Mouse (Mus musculus): ENCODE results near the gene S100a6. TPM values are rescaled to one million over a fixed set of nuclear protein-coding genes. Genes with fewer than 3 reads are reported as not detected.

The S100a6 gene
- polyA plus RNA-seq, 1 experiment = 95.8 TPM

- 0 out of 2 replicates have a peak, but pooled peaks cover 3% of the 10 kb centered on the region for H3K4me1 ChIP-seq (ENCODE audit: control insufficient read depth, insufficient read depth, low read length)
- H3K4me3 ChIP-seq (ENCODE audit: insufficient read depth, low read depth, low read length) = no peak overlapping the region
- H3K27me3 ChIP-seq (replicated peaks; ENCODE audit: control insufficient read depth, insufficient read depth, low read length) = no peaks in the 10 kb centered on the region
- H3K27ac ChIP-seq (ENCODE audit: insufficient read depth, low read depth, low read length) = no peak overlapping the region
- H3K36me3 ChIP-seq (ENCODE audit: control insufficient read depth, insufficient read depth, low read length) = no peaks in the 10 kb centered on the region
- no peak for DNase-seq
- TF ChIP-seq CTCF (conservative IDR thresholded peaks at IDR 0.05; ENCODE audit: insufficient read depth, insufficient read length, low read depth, low read length) = no peak
- no peak for TF ChIP-seq POLR2A (IDR thresholded peaks at IDR 0.05; ENCODE audit: low read depth, low read length)
- WGBS = 84% methylated on average over 6 of the region's 6 CpGs
Observed at GRCm38 (mm10) chr3:90600036-90600435, 12.6 kb upstream of the S100a6 start.

- Histone ChIP-seq H3K36me3 (ENCODE audit: control insufficient read depth, insufficient read depth, low read length) (no peaks in the 10 kb centered on the region), H3K27me3 (replicated peaks; ENCODE audit: control insufficient read depth, insufficient read depth, low read length) (no peaks in the 10 kb centered on the region), H3K4me1 (ENCODE audit: control insufficient read depth, insufficient read depth, low read length) (0 out of 2 replicates have a peak, but pooled peaks cover 3% of the 10 kb centered on the region), H3K4me3 (ENCODE audit: insufficient read depth, low read depth, low read length) (no peak overlapping the region), H3K27ac (ENCODE audit: insufficient read depth, low read depth, low read length) (no peak overlapping the region)
- 76% methylated on average over 8 of the region's 8 CpGs for WGBS
- DNase-seq = no peak
- TF ChIP-seq CTCF (conservative IDR thresholded peaks at IDR 0.05; ENCODE audit: insufficient read depth, insufficient read length, low read depth, low read length) = no peak
- no peak for TF ChIP-seq POLR2A (IDR thresholded peaks at IDR 0.05; ENCODE audit: low read depth, low read length)
Observed at GRCm38 (mm10) chr3:90600458-90601195, 12.1 kb upstream of the S100a6 start.

- no peak for DNase-seq
- no peaks in the 10 kb centered on the region for H3K27me3 ChIP-seq (replicated peaks; ENCODE audit: control insufficient read depth, insufficient read depth, low read length)
- H3K4me3 ChIP-seq (ENCODE audit: insufficient read depth, low read depth, low read length) = no peak within 1 kb of the TSS
- H3K36me3 ChIP-seq (ENCODE audit: control insufficient read depth, insufficient read depth, low read length) = no peaks in the 10 kb centered on the region
- H3K4me1 ChIP-seq (ENCODE audit: control insufficient read depth, insufficient read depth, low read length) = 0 out of 2 replicates have a peak, but pooled peaks cover 3% of the 10 kb centered on the region
- TF ChIP-seq CTCF (conservative IDR thresholded peaks at IDR 0.05; ENCODE audit: insufficient read depth, insufficient read length, low read depth, low read length) (no peak), POLR2A (IDR thresholded peaks at IDR 0.05; ENCODE audit: low read depth, low read length) (no peak)
- H3K27ac ChIP-seq (ENCODE audit: insufficient read depth, low read depth, low read length) = no peak within 1 kb of the TSS
- WGBS = 82% methylated on average over 11 of the region's 11 CpGs
Observed at GRCm38 (mm10) chr3:90601486-90602110, 11.1 kb upstream of the S100a6 start, which contains the start of gene Gm42674. TSS of gene Gm42674 (plus strand) at chr3:90601904.

- Histone ChIP-seq H3K27me3 (replicated peaks; ENCODE audit: control insufficient read depth, insufficient read depth, low read length) (no peaks in the 10 kb centered on the region), H3K4me3 (ENCODE audit: insufficient read depth, low read depth, low read length) (no peak within 1 kb of the TSS), H3K27ac (ENCODE audit: insufficient read depth, low read depth, low read length) (0 out of 2 replicates have a peak within 1 kb of the TSS, but pooled peaks have one; percentile 33), H3K36me3 (ENCODE audit: control insufficient read depth, insufficient read depth, low read length) (no peaks in the 10 kb centered on the region), H3K4me1 (ENCODE audit: control insufficient read depth, insufficient read depth, low read length) (0 out of 2 replicates have a peak, but pooled peaks cover 3% of the 10 kb centered on the region)
- no peak for DNase-seq
- TF ChIP-seq POLR2A (IDR thresholded peaks at IDR 0.05; ENCODE audit: low read depth, low read length) (no peak), CTCF (conservative IDR thresholded peaks at IDR 0.05; ENCODE audit: insufficient read depth, insufficient read length, low read depth, low read length) (no peak)
- WGBS = 57% methylated on average over 3 of the region's 3 CpGs
Observed at GRCm38 (mm10) chr3:90603623-90604022, 9.1 kb upstream of the S100a6 start, which contains the start of gene S100a4. TSS of gene S100a4 (plus strand) at chr3:90603771.

GRCm38 (mm10) chr3:90604416-90604815 lies 8.3 kb upstream of the S100a6 start:
- 0 out of 2 replicates have a peak, but pooled peaks cover 3% of the 10 kb centered on the region for H3K4me1 ChIP-seq (ENCODE audit: control insufficient read depth, insufficient read depth, low read length)
- no peaks in the 10 kb centered on the region for H3K36me3 ChIP-seq (ENCODE audit: control insufficient read depth, insufficient read depth, low read length)
- DNase-seq = peak; percentile 77
- no peaks in the 10 kb centered on the region for H3K27me3 ChIP-seq (replicated peaks; ENCODE audit: control insufficient read depth, insufficient read depth, low read length)
- TF ChIP-seq CTCF (conservative IDR thresholded peaks at IDR 0.05; ENCODE audit: insufficient read depth, insufficient read length, low read depth, low read length) (no peak), POLR2A (IDR thresholded peaks at IDR 0.05; ENCODE audit: low read depth, low read length) (no peak)
- H3K4me3 ChIP-seq (ENCODE audit: insufficient read depth, low read depth, low read length) = no peak overlapping the region
- H3K27ac ChIP-seq (ENCODE audit: insufficient read depth, low read depth, low read length) = 0 out of 2 replicates have a peak overlapping the region, but pooled peaks have one; percentile 33
- 42% methylated on average over 4 of the region's 4 CpGs for WGBS

- 89% methylated on average over 3 of the region's 3 CpGs for WGBS
- H3K4me3 ChIP-seq (ENCODE audit: insufficient read depth, low read depth, low read length) = no peak overlapping the region
- no peaks in the 10 kb centered on the region for H3K36me3 ChIP-seq (ENCODE audit: control insufficient read depth, insufficient read depth, low read length)
- no peak for TF ChIP-seq CTCF (conservative IDR thresholded peaks at IDR 0.05; ENCODE audit: insufficient read depth, insufficient read length, low read depth, low read length)
- TF ChIP-seq POLR2A (IDR thresholded peaks at IDR 0.05; ENCODE audit: low read depth, low read length) = no peak
- 0 out of 2 replicates have a peak, but pooled peaks cover 3% of the 10 kb centered on the region for H3K4me1 ChIP-seq (ENCODE audit: control insufficient read depth, insufficient read depth, low read length)
- no peak for DNase-seq
- H3K27me3 ChIP-seq (replicated peaks; ENCODE audit: control insufficient read depth, insufficient read depth, low read length) = no peaks in the 10 kb centered on the region
- H3K27ac ChIP-seq (ENCODE audit: insufficient read depth, low read depth, low read length) = no peak overlapping the region
Observed at GRCm38 (mm10) chr3:90605049-90605448, 7.6 kb upstream of the S100a6 start.

- Histone ChIP-seq H3K36me3 (ENCODE audit: control insufficient read depth, insufficient read depth, low read length) (no peaks in the 10 kb centered on the region), H3K4me3 (ENCODE audit: insufficient read depth, low read depth, low read length) (no peak overlapping the region), H3K27ac (ENCODE audit: insufficient read depth, low read depth, low read length) (no peak overlapping the region), H3K4me1 (ENCODE audit: control insufficient read depth, insufficient read depth, low read length) (0 out of 2 replicates have a peak, but pooled peaks cover 3% of the 10 kb centered on the region), H3K27me3 (replicated peaks; ENCODE audit: control insufficient read depth, insufficient read depth, low read length) (no peaks in the 10 kb centered on the region)
- DNase-seq = no peak
- TF ChIP-seq CTCF (conservative IDR thresholded peaks at IDR 0.05; ENCODE audit: insufficient read depth, insufficient read length, low read depth, low read length) = no peak
- no peak for TF ChIP-seq POLR2A (IDR thresholded peaks at IDR 0.05; ENCODE audit: low read depth, low read length)
- WGBS = 86% methylated on average over 2 of the region's 2 CpGs
Observed at GRCm38 (mm10) chr3:90605736-90606135, 6.9 kb upstream of the S100a6 start.

All from kidney, adult 2 months (tissue).